Mouse (Mus musculus) embryo, embryonic 11 days (tissue): Measurements from ENCODE around the gene Cmah.

Source experiments
- DNase-seq: peaks from one replicate; pipeline ENCODE4 v3.0.0-alpha.2; 2015

Gene Cmah

DNA sequence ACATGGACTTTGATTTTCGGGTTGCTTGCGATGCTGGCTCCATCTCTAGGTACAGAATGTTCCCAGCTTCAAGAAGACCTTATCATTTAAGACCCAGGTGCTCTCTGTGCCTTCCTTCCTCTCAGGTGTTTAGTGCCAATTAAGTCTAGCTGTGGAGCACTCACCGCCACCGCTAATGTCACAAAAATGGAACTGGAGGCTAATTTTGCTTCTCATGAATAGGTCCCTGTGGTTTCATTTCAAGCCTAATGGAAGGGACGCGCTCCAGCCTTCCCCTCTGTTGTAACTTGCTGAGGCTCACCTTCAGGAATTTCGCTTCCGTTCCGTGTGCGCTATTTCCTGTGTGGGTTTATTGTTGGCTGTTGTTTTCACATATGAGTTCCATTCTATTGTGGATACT, 193.6 kb downstream of the Cmah start:
- DNase-seq, result no peak

- DNase-seq, result peak; percentile 72
Measured at GRCm38 (mm10) chr13:24521446-24522342, 194.5 kb downstream of the Cmah start.

DNA sequence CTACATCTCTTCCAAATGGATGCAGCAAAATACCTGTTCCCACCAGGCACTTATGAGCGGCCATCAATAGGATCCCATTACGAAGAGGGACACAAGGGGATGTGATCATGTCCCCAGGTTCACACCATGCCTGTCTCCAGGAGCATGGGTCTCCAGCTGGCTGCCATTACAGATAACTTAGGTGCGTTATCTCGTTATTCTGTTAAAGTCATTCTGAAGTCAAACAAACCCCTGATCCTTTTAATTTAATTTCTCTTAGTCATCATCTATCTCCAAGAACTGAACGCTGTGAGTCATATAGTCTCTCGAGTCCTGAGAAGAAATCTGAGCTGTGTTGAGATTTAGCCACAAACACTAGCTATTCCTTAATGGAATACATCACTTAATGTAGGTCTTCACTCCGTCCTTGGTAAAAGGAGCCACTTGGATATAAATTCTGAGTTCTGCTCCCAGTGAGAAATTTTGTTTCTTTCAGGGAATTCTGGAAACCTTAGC, 195.2 kb downstream of the Cmah start:
- no peak for DNase-seq

GRCm38 (mm10) chr13:24523587-24524221, 196.5 kb downstream of the Cmah start:
- no peak for DNase-seq

GRCm38 (mm10) chr13:24524468-24524867, 197.3 kb downstream of the Cmah start:
- no peak for DNase-seq

GRCm38 (mm10) chr13:24525551-24525950, 198.3 kb downstream of the Cmah start:
- DNase-seq, result no peak

- DNase-seq, result no peak
Measured at GRCm38 (mm10) chr13:24526916-24527315, 199.7 kb downstream of the Cmah start.
